Mouse (Mus musculus): ENCODE data around the gene Krba1. TPM values are rescaled to one million over a fixed set of nuclear protein-coding genes. Genes with fewer than 3 reads are reported as not detected.

The Krba1 gene
- total and polyA plus RNA-seq, 2 experiments from 2014 or later = 14.8 to 33.8 TPM

DNA sequence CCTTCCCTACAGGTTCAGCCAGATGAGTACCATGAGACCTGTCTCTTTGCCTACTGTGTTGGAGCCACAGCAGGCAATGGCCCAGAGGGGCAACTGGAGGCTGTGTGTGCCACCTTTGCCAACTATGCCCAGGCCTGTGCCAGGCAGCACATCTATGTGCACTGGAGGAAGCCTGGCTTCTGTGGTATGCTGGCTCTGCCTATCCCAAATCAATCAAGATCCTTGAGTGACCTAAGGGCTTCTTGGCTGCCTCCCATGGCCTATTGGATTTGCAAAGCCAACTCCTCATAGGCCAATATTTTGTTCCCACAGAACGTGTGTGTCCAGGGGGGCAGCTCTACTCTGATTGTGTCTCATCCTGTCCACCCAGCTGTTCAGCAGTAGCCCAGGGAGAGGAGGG lies 56.8 kb downstream of the Krba1 start:
- ATAC-seq (ENCODE audit: insufficient read depth, low read depth) = no peak
- Histone ChIP-seq H3K4me2 (ENCODE audit: low read depth, low read length) (no peak overlapping the region), H3K4me1 (ENCODE audit: control insufficient read depth, insufficient read depth) (no peaks in the 10 kb centered on the region), H3K36me3 (replicated peaks; ENCODE audit: control insufficient read depth, insufficient read depth, low read length) (no peaks in the 10 kb centered on the region), H3K9me3 (replicated peaks; ENCODE audit: control insufficient read depth, low read length) (no peaks in the 10 kb centered on the region), H3K27me3 (ENCODE audit: control insufficient read depth, insufficient read depth, low read length) (no peaks in the 10 kb centered on the region), H3K27ac (ENCODE audit: low read depth) (no peak overlapping the region), H3K4me3 (ENCODE audit: low read depth, low read length) (no peak overlapping the region), H3K9ac (replicated peaks; ENCODE audit: low read depth, low read length) (no peak overlapping the region)
- DNase-seq (ENCODE audit: low spot score) = no peak
- 63% methylated on average over 1 of the region's 1 CpGs for WGBS
- no peak for TF ChIP-seq EP300 (IDR thresholded peaks at IDR 0.05; ENCODE audit: low read depth)
- TF ChIP-seq CTCF (IDR thresholded peaks at IDR 0.05; ENCODE audit: low read depth) = no peak

DNA sequence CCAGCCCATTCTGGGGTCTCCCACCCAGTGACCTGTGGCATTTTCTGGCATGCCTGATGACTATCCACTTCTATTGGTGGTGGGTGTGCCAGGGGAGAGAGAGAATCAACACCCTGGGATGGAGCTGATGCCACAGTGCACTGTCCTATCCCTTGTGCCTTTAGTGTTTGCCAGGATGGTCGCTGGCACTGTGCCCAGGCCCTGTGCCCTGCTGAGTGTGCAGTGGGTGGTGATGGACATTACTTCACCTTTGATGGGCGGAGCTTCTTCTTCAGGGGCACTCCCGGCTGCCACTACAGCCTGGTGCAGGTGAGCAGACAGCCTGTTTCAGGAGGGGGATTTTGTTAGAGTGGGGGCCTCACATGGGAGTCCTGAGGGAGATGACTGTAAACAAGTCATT lies 57.4 kb downstream of the Krba1 start:
- Histone ChIP-seq H3K27ac (ENCODE audit: low read depth) (no peak overlapping the region), H3K9me3 (replicated peaks; ENCODE audit: control insufficient read depth, low read length) (no peaks in the 10 kb centered on the region), H3K27me3 (ENCODE audit: control insufficient read depth, insufficient read depth, low read length) (no peaks in the 10 kb centered on the region), H3K4me3 (ENCODE audit: low read depth, low read length) (no peak overlapping the region), H3K36me3 (replicated peaks; ENCODE audit: control insufficient read depth, insufficient read depth, low read length) (no peaks in the 10 kb centered on the region), H3K4me2 (ENCODE audit: low read depth, low read length) (no peak overlapping the region), H3K9ac (replicated peaks; ENCODE audit: low read depth, low read length) (no peak overlapping the region), H3K4me1 (ENCODE audit: control insufficient read depth, insufficient read depth) (no peaks in the 10 kb centered on the region)
- TF ChIP-seq EP300 (IDR thresholded peaks at IDR 0.05; ENCODE audit: low read depth) (no peak), CTCF (IDR thresholded peaks at IDR 0.05; ENCODE audit: low read depth) (no peak)
- ATAC-seq (ENCODE audit: insufficient read depth, low read depth) = no peak
- no peak for DNase-seq (ENCODE audit: low spot score)
- 53% methylated on average over 3 of the region's 3 CpGs for WGBS

DNA sequence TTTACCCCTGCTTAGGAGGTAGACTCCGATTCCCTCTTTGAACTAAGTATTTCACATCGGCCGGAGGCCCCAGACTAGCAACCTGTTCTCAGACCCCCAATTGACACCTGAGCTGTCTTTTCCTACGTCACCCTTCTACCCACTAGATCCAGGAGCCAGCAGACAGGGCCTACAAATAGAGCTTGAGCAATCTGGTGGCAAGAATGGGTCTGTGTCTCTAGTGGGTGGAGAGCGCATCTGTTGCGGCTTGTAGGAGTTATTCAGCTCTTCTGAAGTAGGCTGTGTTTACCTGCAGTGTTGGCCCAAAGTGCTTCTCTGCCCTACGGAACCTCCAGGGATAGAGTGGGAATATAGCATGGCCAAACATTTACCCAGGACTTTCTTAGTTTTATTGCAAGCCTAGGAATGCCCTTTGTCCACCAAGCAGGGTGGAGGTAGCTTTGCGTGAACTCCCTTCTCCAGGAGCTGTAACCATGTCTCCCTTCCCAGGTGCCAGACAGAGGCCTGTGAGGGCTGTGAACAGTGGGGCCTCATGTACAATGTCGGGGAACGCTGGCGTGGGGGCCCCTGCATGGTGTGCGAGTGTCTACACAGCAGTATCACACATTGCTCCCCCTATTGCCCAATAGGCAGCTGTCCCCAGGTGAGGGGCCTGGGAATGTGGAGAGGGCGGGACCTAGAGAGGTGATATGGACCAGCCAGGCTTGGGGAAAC lies 69.7 kb downstream of the Krba1 start:
- WGBS = 82% methylated on average over 13 of the region's 13 CpGs
- Histone ChIP-seq H3K4me3 (ENCODE audit: low read depth, low read length) (no peak overlapping the region), H3K9ac (replicated peaks; ENCODE audit: low read depth, low read length) (no peak overlapping the region), H3K9me3 (replicated peaks; ENCODE audit: control insufficient read depth, low read length) (no peaks in the 10 kb centered on the region), H3K36me3 (replicated peaks; ENCODE audit: control insufficient read depth, insufficient read depth, low read length) (no peaks in the 10 kb centered on the region), H3K27me3 (ENCODE audit: control insufficient read depth, insufficient read depth, low read length) (no peaks in the 10 kb centered on the region), H3K27ac (ENCODE audit: low read depth) (no peak overlapping the region), H3K4me1 (ENCODE audit: control insufficient read depth, insufficient read depth) (no peaks in the 10 kb centered on the region), H3K4me2 (ENCODE audit: low read depth, low read length) (no peak overlapping the region)
- TF ChIP-seq EP300 (IDR thresholded peaks at IDR 0.05; ENCODE audit: low read depth) (no peak), CTCF (IDR thresholded peaks at IDR 0.05; ENCODE audit: low read depth) (no peak)
- ATAC-seq (ENCODE audit: insufficient read depth, low read depth) (no peak), DNase-seq (ENCODE audit: low spot score) (no peak)

DNA sequence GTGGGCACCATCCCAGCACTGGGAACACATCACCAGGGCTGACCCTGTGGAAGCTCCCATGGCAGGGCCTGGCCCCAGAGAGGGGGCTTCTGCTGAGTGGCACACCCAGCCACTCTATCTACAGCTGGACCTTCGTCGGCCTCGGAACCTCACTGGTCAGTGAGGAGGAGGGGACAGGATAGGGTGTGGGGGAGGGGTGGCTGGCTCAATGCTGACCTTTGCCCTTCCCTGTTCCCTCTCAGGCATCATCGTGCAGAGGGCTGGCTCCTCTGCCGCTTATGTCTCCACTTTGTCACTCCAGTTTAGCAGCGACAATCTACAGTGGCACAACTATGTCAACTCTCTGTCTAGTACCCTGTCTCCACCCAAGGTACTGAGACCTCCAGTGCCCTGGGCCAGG lies 71.3 kb downstream of the Krba1 start:
- WGBS = 15% methylated on average over 6 of the region's 6 CpGs
- DNase-seq (ENCODE audit: low spot score) (no peak), ATAC-seq (ENCODE audit: insufficient read depth, low read depth) (no peak)
- no peaks in the 10 kb centered on the region for H3K4me1 ChIP-seq (ENCODE audit: control insufficient read depth, insufficient read depth)
- TF ChIP-seq CTCF (IDR thresholded peaks at IDR 0.05; ENCODE audit: low read depth) = no peak
- TF ChIP-seq EP300 (IDR thresholded peaks at IDR 0.05; ENCODE audit: low read depth) = no peak
- no peak overlapping the region for H3K4me2 ChIP-seq (ENCODE audit: low read depth, low read length)
- no peak overlapping the region for H3K9ac ChIP-seq (replicated peaks; ENCODE audit: low read depth, low read length)
- no peaks in the 10 kb centered on the region for H3K27me3 ChIP-seq (ENCODE audit: control insufficient read depth, insufficient read depth, low read length)
- H3K9me3 ChIP-seq (replicated peaks; ENCODE audit: control insufficient read depth, low read length) = no peaks in the 10 kb centered on the region
- H3K4me3 ChIP-seq (ENCODE audit: low read depth, low read length) = no peak overlapping the region
- H3K27ac ChIP-seq (ENCODE audit: low read depth) = no peak overlapping the region
- H3K36me3 ChIP-seq (replicated peaks; ENCODE audit: control insufficient read depth, insufficient read depth, low read length) = no peaks in the 10 kb centered on the region

DNA sequence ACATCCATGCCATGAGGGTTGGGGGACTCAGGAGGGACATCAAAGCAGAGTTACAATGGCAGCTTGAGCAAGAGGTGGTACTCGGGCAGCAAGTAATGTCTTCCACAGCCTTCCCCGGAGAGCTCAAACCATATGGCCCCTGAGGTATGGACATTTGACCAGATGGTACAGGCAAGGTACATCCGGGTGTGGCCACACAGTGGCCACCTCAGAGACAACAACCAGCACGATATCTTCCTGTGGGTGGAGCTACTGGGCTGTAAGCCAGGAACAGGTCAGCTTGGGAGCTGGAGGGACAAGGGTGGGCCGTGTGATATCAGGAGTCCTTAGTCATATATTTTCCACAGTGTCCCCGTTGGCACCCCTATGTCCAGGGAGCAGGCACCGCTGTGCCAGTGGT lies 72.1 kb downstream of the Krba1 start:
- Histone ChIP-seq H3K4me3 (ENCODE audit: low read depth, low read length) (no peak overlapping the region), H3K9ac (replicated peaks; ENCODE audit: low read depth, low read length) (no peak overlapping the region), H3K27me3 (ENCODE audit: control insufficient read depth, insufficient read depth, low read length) (no peaks in the 10 kb centered on the region), H3K27ac (ENCODE audit: low read depth) (no peak overlapping the region), H3K36me3 (replicated peaks; ENCODE audit: control insufficient read depth, insufficient read depth, low read length) (no peaks in the 10 kb centered on the region), H3K4me2 (ENCODE audit: low read depth, low read length) (no peak overlapping the region), H3K9me3 (replicated peaks; ENCODE audit: control insufficient read depth, low read length) (no peaks in the 10 kb centered on the region), H3K4me1 (ENCODE audit: control insufficient read depth, insufficient read depth) (no peaks in the 10 kb centered on the region)
- ATAC-seq (ENCODE audit: insufficient read depth, low read depth) (no peak), DNase-seq (ENCODE audit: low spot score) (no peak)
- TF ChIP-seq CTCF (IDR thresholded peaks at IDR 0.05; ENCODE audit: low read depth) = no peak
- no peak for TF ChIP-seq EP300 (IDR thresholded peaks at IDR 0.05; ENCODE audit: low read depth)
- 73% methylated on average over 7 of the region's 7 CpGs for WGBS

Small RNA genes lying within 50 kb of the gene (microRNA-seq; reads per million reads assigned to microRNA genes)
- not detected for gene Gm24325

Other genes starting within 250 kb of the Krba1 start
- 20.2 and 27.4 TPM in 2 replicates for gene Zfp467, start 50.2 kb downstream of the Krba1 start, total RNA-seq (2014; rRNA removed; ENCODE audit: low replicate concordance)
- 22.1 and 24.6 TPM in 2 replicates for gene Zfp467, start 50.2 kb downstream of the Krba1 start, polyA plus RNA-seq (2015; fragmentation: Nextera tagmentation; extraction: Ambion mirVana)
- 1.0 and 3.4 TPM in 2 replicates for gene Sspo, start 52.6 kb downstream of the Krba1 start, total RNA-seq (2014; rRNA removed; ENCODE audit: low replicate concordance)
- 0.15 TPM in 2 replicates for gene Sspo, start 52.6 kb downstream of the Krba1 start, polyA plus RNA-seq (2015; fragmentation: Nextera tagmentation; extraction: Ambion mirVana)
- 10.5 and 17.2 TPM in 2 replicates for gene Atp6v0e2, start 142.0 kb downstream of the Krba1 start, total RNA-seq (2014; rRNA removed; ENCODE audit: low replicate concordance)
- 13.0 and 15.4 TPM in 2 replicates for gene Atp6v0e2, start 142.0 kb downstream of the Krba1 start, polyA plus RNA-seq (2015; fragmentation: Nextera tagmentation; extraction: Ambion mirVana)
- 3.9 and 7.6 TPM in 2 replicates for gene Lrrc61, start 159.2 kb downstream of the Krba1 start, total RNA-seq (2014; rRNA removed; ENCODE audit: low replicate concordance)
- 3.8 and 5.8 TPM in 2 replicates for gene Lrrc61, start 159.2 kb downstream of the Krba1 start, polyA plus RNA-seq (2015; fragmentation: Nextera tagmentation; extraction: Ambion mirVana)
- gene Rarres2, start 177.2 kb downstream of the Krba1 start, total RNA-seq (2014; rRNA removed; ENCODE audit: low replicate concordance) = 56.8 and 72.8 TPM in 2 replicates
- 65.7 and 71.8 TPM in 2 replicates for gene Rarres2, start 177.2 kb downstream of the Krba1 start, polyA plus RNA-seq (2015; fragmentation: Nextera tagmentation; extraction: Ambion mirVana)
- not detected in 2 replicates for gene Gm45021, start 194.0 kb downstream of the Krba1 start, total RNA-seq (2014; rRNA removed; ENCODE audit: low replicate concordance)
- gene Gm45021, start 194.0 kb downstream of the Krba1 start, polyA plus RNA-seq (2015; fragmentation: Nextera tagmentation; extraction: Ambion mirVana) = not detected in 2 replicates
- gene Repin1, start 198.3 kb downstream of the Krba1 start, total RNA-seq (2014; rRNA removed; ENCODE audit: low replicate concordance) = 49.7 and 50.3 TPM in 2 replicates
- gene Repin1, start 198.3 kb downstream of the Krba1 start, polyA plus RNA-seq (2015; fragmentation: Nextera tagmentation; extraction: Ambion mirVana) = 16.6 and 17.5 TPM in 2 replicates
- gene Gm44965, start 198.4 kb downstream of the Krba1 start, total RNA-seq (2014; rRNA removed; ENCODE audit: low replicate concordance) = not detected in 2 replicates
- gene Gm44965, start 198.4 kb downstream of the Krba1 start, polyA plus RNA-seq (2015; fragmentation: Nextera tagmentation; extraction: Ambion mirVana) = not detected in 2 replicates
- gene Zfp775, start 206.5 kb downstream of the Krba1 start, total RNA-seq (2014; rRNA removed; ENCODE audit: low replicate concordance) = 4.0 and 5.1 TPM in 2 replicates
- gene Zfp775, start 206.5 kb downstream of the Krba1 start, polyA plus RNA-seq (2015; fragmentation: Nextera tagmentation; extraction: Ambion mirVana) = 5.7 and 7.6 TPM in 2 replicates
- 0.38 TPM in 1 of 2 replicates, not detected in the other for gene AI854703, start 231.2 kb downstream of the Krba1 start, total RNA-seq (2014; rRNA removed; ENCODE audit: low replicate concordance)
- 0.73 and 0.87 TPM in 2 replicates for gene AI854703, start 231.2 kb downstream of the Krba1 start, polyA plus RNA-seq (2015; fragmentation: Nextera tagmentation; extraction: Ambion mirVana)